Mouse (Mus musculus) megakaryocyte, embryonic 14.5 days (primary cell): Measurements from ENCODE around the gene Xrra1.

Experiments used
- FLI1 ChIP-seq: IDR thresholded peaks from 2 replicates; pipeline ENCODE4 v1.6.1; 2012; ENCODE audit warnings: low read length, inconsistent platforms, mixed read lengths
- GATA1 ChIP-seq: IDR thresholded peaks from 3 replicates; pipeline ENCODE4 v1.6.1; 2012; ENCODE audit warnings: mixed read lengths, low read length, inconsistent platforms, borderline replicate concordance

DNA sequence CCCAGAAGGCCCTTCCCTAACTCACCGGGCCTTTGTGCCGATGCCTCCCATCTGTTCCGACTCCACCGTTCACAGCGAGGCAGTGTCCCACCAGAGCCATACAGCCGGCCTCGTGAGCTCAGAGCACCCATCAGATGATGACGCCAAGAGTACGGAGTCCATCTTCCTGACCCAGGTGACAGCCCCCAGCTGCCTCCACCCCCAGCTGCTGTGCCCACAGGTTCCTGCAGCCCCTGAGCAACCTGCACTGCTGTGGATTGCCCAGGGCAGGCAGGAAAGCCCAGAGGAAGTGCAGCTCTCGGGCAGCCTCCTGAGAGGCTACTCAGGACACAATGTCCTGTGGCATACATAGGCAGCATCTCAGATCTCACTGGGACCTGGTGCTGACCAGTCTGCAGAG is 55.4 kb downstream of the Xrra1 start:
- TF ChIP-seq FLI1 (no peak), GATA1 (no peak)
